Mouse (Mus musculus) neural tube, embryonic 11.5 days (tissue): ENCODE results near the gene Kcnj6. TPM values are rescaled to one million over a fixed set of nuclear protein-coding genes. Genes with fewer than 3 reads are reported as not detected.

Experiments used
- ATAC-seq: fragments of 200-750 bp; cut with Nextera tagmentation; 2 replicates; pipeline ENCODE4 v1.8.0; 2017; ENCODE audit warnings: moderate number of reproducible peaks, mild to moderate bottlenecking, moderate TSS enrichment, moderate library complexity; ENCODE audit not compliant: insufficient read depth, low FRiP score, low TSS enrichment
- DNase-seq: peaks from one replicate; pipeline ENCODE4 v3.0.0-alpha.2; 2015; ENCODE audit warnings: low spot score
- H3K27ac ChIP-seq: fragments of 300-500 bp; sonication (generic); 2 replicates; pipeline ENCODE4 v1.5.1; 2014; ENCODE audit warnings: low read depth, mild to moderate bottlenecking, low read length
- H3K27me3 ChIP-seq: fragments of 300-500 bp; sonication (generic); 2 replicates; pipeline ENCODE4 v1.6.1; 2014; ENCODE audit warnings: mild to moderate bottlenecking, low read length, mixed read lengths; ENCODE audit not compliant: control insufficient read depth, insufficient read depth
- H3K36me3 ChIP-seq: fragments of 300-500 bp; sonication (generic); 2 replicates; pipeline ENCODE4 v1.6.1; 2014; ENCODE audit warnings: mild to moderate bottlenecking, low read length, moderate library complexity, mixed read lengths; ENCODE audit not compliant: control insufficient read depth, insufficient read depth
- H3K4me1 ChIP-seq: fragments of 300-500 bp; sonication (generic); 2 replicates; pipeline ENCODE4 v1.6.1; 2014; ENCODE audit warnings: low read length, mixed read lengths; ENCODE audit not compliant: control insufficient read depth, insufficient read depth
- H3K4me2 ChIP-seq: fragments of 300-500 bp; sonication (generic); 2 replicates; pipeline ENCODE4 v1.6.1; 2014; ENCODE audit warnings: low read depth, mild to moderate bottlenecking, moderate library complexity
- H3K4me3 ChIP-seq: fragments of 300-500 bp; sonication (generic); 2 replicates; pipeline ENCODE4 v1.5.1; 2014; ENCODE audit warnings: low read depth, low read length
- H3K9ac ChIP-seq: fragments of 300-500 bp; sonication (generic); 2 replicates; pipeline ENCODE4 v1.6.1; 2014; ENCODE audit warnings: mild to moderate bottlenecking, low read length
- H3K9me3 ChIP-seq: fragments of 300-500 bp; sonication (generic); 2 replicates; pipeline ENCODE4 v1.6.1; 2016; ENCODE audit warnings: low read length; ENCODE audit not compliant: control insufficient read depth
- WGBS: fragments of 180-500 bp; shearing (Covaris S2); extraction: QIAGEN DNeasy Blood & Tissue Kit; methylation state at CpG from one replicate; pipeline ENCODE4 v1.1.7; 2014; 5-methylcytosine and 5-hydroxymethylcytosine counted together
- polyA plus RNA-seq: library from polyadenylated mRNA; unstranded; fragments of >200 nt; fragmentation: Nextera tagmentation; extraction: Ambion mirVana; gene quantifications from 2 replicates; pipeline ENCODE4 v1.2.1, GENCODE M21; 2014

Gene Kcnj6
- polyA plus RNA-seq, 1 experiment from 2014 or later: not detected

DNA sequence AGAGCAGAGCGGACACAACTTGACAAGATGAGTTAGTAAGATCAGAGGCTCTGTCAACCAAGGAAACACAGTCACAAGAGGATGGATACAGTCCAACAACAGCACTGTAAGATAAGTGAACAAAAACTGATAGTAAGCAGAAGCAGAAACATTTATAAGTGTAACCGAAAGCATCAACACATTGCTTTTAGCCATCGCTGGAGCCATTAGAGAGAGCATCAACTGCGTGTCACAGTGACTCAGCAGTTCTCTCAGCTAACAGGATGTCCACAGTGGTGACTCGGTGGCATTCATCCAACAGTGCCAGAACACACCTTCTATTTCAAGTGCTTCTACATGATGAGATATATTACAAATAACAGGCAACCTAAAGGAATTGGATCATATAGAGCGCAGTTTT lies 41.1 kb downstream of the Kcnj6 start:
- Histone ChIP-seq H3K9me3 (no peaks in the 10 kb centered on the region), H3K27me3 (no peaks in the 10 kb centered on the region), H3K4me2 (no peak overlapping the region), H3K4me1 (no peaks in the 10 kb centered on the region), H3K9ac (no peak overlapping the region), H3K36me3 (no peaks in the 10 kb centered on the region), H3K27ac (no peak overlapping the region), H3K4me3 (no peak overlapping the region)
- ATAC-seq (no peak), DNase-seq (no peak)
- 90% methylated on average over 6 of the region's 6 CpGs for WGBS

DNA sequence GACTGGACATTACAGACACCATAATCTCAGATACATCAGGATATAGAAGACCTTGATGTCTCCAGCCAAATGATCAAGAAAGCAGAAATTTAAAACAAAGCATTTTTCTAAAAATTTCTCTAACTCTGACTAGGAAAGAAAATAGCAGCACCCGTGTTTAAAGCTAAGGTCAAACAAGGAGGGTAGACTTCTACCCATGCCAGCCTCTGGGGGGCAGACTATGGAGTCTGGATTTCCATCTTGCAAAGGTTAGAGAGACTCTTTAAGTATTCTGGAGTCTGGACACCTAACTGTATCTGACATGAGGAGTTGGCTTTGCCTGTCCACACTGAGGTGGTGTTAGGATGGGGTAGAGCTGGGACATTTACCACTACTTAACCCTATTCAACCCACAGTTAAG lies 44.2 kb downstream of the Kcnj6 start:
- Histone ChIP-seq H3K4me2 (no peak overlapping the region), H3K9ac (no peak overlapping the region), H3K9me3 (no peaks in the 10 kb centered on the region), H3K4me1 (no peaks in the 10 kb centered on the region), H3K27ac (no peak overlapping the region), H3K27me3 (no peaks in the 10 kb centered on the region), H3K36me3 (no peaks in the 10 kb centered on the region), H3K4me3 (no peak overlapping the region)
- DNase-seq: no peak
- ATAC-seq: no peak
- 87% methylated on average over 1 of the region's 1 CpGs for WGBS

DNA sequence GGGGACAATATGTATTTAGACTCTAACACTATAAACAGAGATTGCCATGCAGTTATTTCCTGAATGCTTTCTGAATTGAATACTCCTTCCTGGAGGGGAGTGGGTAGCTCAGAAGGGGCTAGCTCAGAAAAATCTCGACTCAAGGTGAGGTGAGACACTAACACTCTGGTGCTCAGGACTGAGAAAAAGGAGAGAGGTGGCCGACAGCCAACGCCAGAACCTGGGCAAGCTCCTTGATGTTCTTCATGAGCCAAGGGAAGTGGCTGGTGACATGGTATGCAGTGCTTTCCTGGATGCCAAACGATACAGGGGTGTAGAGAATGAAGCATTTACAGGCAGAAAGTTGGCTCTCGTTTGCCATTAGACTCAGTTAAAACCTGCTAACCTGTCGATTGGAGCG lies 48.3 kb downstream of the Kcnj6 start:
- DNase-seq (no peak), ATAC-seq (no peak)
- H3K4me3 ChIP-seq: no peak overlapping the region
- H3K4me1 ChIP-seq: no peaks in the 10 kb centered on the region
- no peaks in the 10 kb centered on the region for H3K9me3 ChIP-seq
- 90% methylated on average over 7 of the region's 7 CpGs for WGBS
- no peaks in the 10 kb centered on the region for H3K36me3 ChIP-seq
- no peak overlapping the region for H3K4me2 ChIP-seq
- H3K9ac ChIP-seq: no peak overlapping the region
- H3K27ac ChIP-seq: no peak overlapping the region
- H3K27me3 ChIP-seq: no peaks in the 10 kb centered on the region

DNA sequence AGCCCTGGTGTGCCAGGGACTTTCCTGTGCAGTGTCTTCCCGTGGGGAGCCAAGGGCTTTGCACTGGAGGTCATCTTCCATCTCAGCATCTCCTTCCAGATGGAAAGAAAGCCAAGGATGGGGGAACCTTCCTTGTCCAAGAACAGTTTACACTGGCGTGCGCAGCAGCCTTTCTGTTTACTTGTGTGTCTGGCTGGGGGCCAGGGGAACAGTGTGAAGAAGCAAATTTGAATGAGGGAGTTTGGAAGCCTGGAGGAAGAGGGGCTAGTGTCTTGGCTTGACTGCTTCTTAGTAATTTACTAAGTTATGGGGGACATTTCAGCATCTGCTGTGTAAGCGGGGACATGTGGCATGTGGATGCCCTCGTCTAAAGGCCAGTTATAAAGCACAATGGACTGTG lies 50.7 kb downstream of the Kcnj6 start:
- no peaks in the 10 kb centered on the region for H3K4me1 ChIP-seq
- H3K27ac ChIP-seq: no peak overlapping the region
- H3K27me3 ChIP-seq: no peaks in the 10 kb centered on the region
- no peak overlapping the region for H3K4me2 ChIP-seq
- H3K4me3 ChIP-seq: no peak overlapping the region
- DNase-seq (no peak), ATAC-seq (no peak)
- WGBS: 85% methylated on average over 5 of the region's 5 CpGs
- no peaks in the 10 kb centered on the region for H3K9me3 ChIP-seq
- no peaks in the 10 kb centered on the region for H3K36me3 ChIP-seq
- no peak overlapping the region for H3K9ac ChIP-seq

DNA sequence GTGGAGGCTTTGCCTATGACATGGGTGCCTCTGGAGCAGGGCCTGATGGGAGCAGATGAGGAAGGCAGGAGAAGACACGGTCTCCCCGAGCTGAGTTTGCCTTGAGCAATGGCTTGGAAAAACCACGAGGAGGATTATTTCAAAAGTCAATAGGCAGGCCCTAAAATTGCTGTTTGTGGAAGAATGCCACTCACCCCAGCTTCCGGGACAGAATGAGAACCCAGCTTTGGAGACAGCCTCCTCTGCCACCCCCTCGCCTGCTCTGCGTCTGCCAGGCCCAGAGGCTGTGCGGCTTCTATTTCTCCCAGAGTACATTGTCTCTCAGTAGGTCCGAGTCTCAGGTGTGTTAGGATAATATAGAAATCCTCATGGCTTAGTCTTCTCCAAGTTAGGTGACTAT lies 64.8 kb downstream of the Kcnj6 start:
- Histone ChIP-seq H3K4me2 (no peak overlapping the region), H3K36me3 (no peaks in the 10 kb centered on the region), H3K9ac (no peak overlapping the region), H3K27me3 (no peaks in the 10 kb centered on the region), H3K4me3 (no peak overlapping the region), H3K27ac (no peak overlapping the region), H3K4me1 (peaks cover 3% of the 10 kb centered on the region; the same call in 1 of the 2 replicates), H3K9me3 (no peaks in the 10 kb centered on the region)
- ATAC-seq: no peak
- DNase-seq: no peak
- 83% methylated on average over 8 of the region's 8 CpGs for WGBS

DNA sequence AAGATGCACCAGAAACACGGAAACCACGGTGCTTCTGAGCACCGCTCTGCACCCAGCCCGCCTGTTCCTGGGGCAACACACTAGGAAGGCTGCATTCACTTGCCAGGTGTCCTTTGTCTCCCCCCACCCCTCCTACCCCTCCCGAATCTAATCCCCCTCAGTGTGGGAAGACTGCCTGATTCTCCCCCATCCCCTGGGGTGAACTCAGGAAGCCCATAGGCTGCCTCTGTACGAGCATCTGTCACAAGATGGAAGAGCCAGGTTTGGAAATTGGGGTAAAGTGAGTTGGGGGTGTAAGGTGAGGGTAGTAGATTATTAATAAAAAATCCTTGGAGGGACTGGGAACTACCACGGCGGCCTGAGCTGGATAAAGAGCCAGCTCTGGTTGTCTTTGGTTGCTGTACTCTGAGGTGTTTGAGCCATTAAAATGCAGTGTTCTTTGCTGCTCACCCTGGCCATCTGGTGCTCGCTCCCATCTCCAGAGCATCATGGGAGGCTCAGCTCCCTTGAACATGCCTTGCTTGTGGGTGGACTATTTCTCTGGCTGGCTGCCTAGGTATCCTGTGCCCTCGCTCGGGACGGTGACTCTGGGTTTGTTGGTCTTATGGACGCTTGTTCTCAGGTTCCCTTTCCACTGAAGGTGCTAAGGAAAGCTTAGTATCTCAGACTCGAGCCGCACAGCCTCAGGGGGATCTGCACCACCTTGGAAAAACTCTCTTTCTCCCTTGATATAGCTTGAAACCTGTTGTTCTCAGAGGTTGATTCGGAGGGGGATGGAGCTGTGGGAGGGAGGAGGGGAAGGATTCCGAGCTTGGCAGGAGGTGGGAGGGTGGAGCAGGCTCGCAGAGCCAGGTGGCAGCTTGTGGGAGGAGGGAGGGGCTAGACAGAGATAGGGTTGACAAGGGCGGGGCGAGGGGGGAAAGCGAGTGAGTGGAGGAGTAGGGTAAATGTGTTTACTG lies 65.9 kb downstream of the Kcnj6 start:
- no peak for ATAC-seq
- Histone ChIP-seq H3K27me3 (no peaks in the 10 kb centered on the region), H3K4me1 (peaks cover 3% of the 10 kb centered on the region; the same call in 1 of the 2 replicates), H3K9me3 (no peaks in the 10 kb centered on the region), H3K4me2 (peak overlapping the region; percentile 27), H3K9ac (no peak overlapping the region), H3K36me3 (no peaks in the 10 kb centered on the region), H3K4me3 (no peak overlapping the region), H3K27ac (no peak overlapping the region)
- whole genome bisulfite sequencing: 8% methylated on average over 21 of the region's 21 CpGs
- DNase-seq: no peak

DNA sequence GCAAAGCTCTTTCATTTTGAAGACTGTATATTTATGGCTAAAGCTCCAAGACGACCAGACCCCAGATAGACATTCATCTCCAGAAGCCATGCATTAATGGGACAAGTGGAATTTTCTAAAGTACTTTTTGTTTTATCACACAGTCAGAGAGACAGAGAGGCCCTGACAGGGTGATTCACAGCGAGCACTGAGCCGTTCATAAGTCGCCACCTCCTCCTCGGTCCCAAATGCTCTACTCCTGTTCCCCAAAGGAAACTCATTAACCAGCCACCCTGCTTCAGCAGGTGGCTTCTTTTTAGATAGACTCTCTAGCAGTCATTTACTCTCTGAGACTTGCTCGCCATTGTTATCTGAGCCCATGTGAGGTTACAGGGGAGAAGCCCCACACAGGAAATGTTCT lies 72.1 kb downstream of the Kcnj6 start:
- no peaks in the 10 kb centered on the region for H3K36me3 ChIP-seq
- H3K9ac ChIP-seq: no peak overlapping the region
- H3K27me3 ChIP-seq: no peaks in the 10 kb centered on the region
- WGBS: 23% methylated on average over 6 of the region's 6 CpGs
- no peak overlapping the region for H3K27ac ChIP-seq
- DNase-seq (no peak), ATAC-seq (no peak)
- no peak overlapping the region for H3K4me2 ChIP-seq
- no peak overlapping the region for H3K4me3 ChIP-seq
- no peaks in the 10 kb centered on the region for H3K4me1 ChIP-seq
- no peaks in the 10 kb centered on the region for H3K9me3 ChIP-seq

DNA sequence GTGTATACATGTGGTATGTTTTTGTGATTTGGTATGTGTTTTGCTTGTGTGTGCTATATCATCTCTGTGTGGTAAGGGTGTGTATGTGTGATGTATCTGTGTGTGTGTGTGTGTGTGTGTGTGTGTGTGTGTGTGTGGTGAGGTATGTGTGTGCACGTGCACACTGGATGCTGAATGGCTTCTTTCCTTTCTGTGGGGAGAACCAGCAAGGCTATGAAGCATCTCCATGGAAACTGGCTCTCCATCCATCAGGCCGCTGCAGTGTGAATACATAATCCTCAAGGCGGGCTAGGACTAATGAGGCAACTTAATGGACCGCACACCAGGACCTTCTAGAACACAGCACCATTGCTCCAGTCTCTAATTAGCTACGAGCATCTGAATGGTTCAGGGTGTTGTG lies 78.3 kb downstream of the Kcnj6 start:
- H3K4me3 ChIP-seq: no peak overlapping the region
- no peak overlapping the region for H3K4me2 ChIP-seq
- DNase-seq (no peak), ATAC-seq (no peak)
- H3K9me3 ChIP-seq: no peaks in the 10 kb centered on the region
- no peaks in the 10 kb centered on the region for H3K27me3 ChIP-seq
- no peaks in the 10 kb centered on the region for H3K4me1 ChIP-seq
- 74% methylated on average over 5 of the region's 5 CpGs for WGBS
- no peak overlapping the region for H3K9ac ChIP-seq
- H3K36me3 ChIP-seq: no peaks in the 10 kb centered on the region
- H3K27ac ChIP-seq: no peak overlapping the region

DNA sequence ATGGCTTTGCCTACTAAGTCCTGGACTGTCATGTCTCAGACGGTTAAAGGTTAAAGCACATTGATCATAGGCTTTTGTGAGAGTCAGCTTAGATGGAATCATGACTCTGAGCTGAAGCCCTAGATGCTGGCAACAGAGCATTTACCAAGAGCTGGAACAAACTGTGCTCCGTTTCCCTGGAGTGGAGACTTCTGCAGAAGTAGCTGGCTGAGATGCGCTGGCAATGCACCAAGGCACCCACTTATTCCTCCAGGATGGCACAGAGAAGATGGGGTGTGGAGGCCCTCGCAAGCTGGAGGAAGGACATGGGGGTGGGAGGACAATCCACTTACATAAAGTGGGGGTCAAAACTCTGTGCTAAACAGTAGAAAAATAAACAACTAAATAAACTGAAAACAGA lies 91.5 kb downstream of the Kcnj6 start:
- Histone ChIP-seq H3K27me3 (no peaks in the 10 kb centered on the region), H3K4me2 (no peak overlapping the region), H3K27ac (no peak overlapping the region), H3K9ac (no peak overlapping the region), H3K36me3 (no peaks in the 10 kb centered on the region), H3K4me1 (no peaks in the 10 kb centered on the region), H3K9me3 (no peaks in the 10 kb centered on the region), H3K4me3 (no peak overlapping the region)
- DNase-seq (no peak), ATAC-seq (no peak)
- WGBS: 93% methylated on average over 4 of the region's 4 CpGs
